Mouse (Mus musculus): ENCODE results near the gene Rbbp4. TPM values are rescaled to one million over a fixed set of nuclear protein-coding genes. Genes with fewer than 3 reads are reported as not detected.

Rbbp4 gene
- total and polyA plus RNA-seq, 3 experiments, result 50.9 to 127 TPM; not detected in 1

DNA sequence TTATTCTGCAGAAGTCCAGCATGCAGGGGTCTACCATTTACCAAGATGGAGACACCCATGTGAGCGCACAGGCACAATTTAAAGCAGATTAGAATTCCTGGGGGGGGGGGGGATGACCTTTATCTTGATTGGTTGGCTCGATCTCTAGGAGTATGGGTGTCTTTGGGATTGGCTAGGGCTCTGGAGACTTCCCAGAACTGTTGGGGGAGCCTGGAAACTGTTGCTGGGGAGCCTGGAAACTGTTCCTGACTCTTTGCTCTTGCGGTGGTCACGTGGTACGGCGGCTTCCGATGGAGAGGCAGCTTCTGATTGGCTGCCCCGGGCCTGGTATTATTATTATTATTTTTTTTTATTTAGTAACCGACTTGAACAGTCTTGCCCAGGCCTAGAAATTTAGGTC is 46.9 kb upstream of the Rbbp4 start:
- Histone ChIP-seq H3K4me1 (ENCODE audit: control insufficient read depth in 1 of 2, insufficient read depth in 2 of 2, low read length in 2 of 2) (peaks cover 2 to 24% of the 10 kb centered on the region in 2 experiments; a peak in 3 of 4 replicates), H3K9ac (ENCODE audit: control insufficient read depth, low read depth, low read length, poor library complexity, severe bottlenecking) (no peak overlapping the region)
- TF ChIP-seq E2F4 (IDR thresholded peaks at IDR 0.05; ENCODE audit: borderline replicate concordance, low read depth, low read length) (no peak), USF1 (IDR thresholded peaks at IDR 0.05; ENCODE audit: low read depth, low read length) (peak; percentile 32; the same call in 1 of the 2 replicates), CHD2 (IDR thresholded peaks at IDR 0.05; ENCODE audit: low read length) (no peak)

DNA sequence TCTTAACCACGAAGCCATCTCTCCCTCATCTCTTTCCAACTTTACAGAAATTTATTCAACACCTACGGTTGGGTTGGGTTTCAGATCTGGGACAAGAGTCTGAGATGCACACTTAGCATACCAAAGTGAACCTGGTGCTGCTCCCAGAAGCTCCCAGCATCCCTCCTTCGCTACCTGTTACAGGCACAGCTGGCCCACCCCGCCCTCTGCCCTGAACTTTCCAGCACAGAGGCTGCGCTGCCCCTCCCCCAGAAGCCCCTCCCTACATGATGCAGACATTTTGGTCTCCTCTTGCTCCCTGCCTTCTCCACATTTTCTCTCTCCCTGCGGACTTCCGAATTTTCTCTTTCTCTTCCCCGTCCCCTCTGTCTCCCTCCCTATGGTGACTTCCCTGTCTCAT is 46.0 kb upstream of the Rbbp4 start:
- Histone ChIP-seq H3K36me3 (ENCODE audit: control insufficient read depth in 1 of 2, insufficient read depth in 2 of 2, low read length in 2 of 2) (peaks cover 0 to 5% of the 10 kb centered on the region in 2 experiments; a peak in 2 of 4 replicates), H3K27ac (ENCODE audit: control insufficient read depth, low read depth, low read length) (no peak overlapping the region), H3K4me3 (ENCODE audit: control insufficient read depth in 1 of 2, insufficient read depth in 1 of 2, low read depth in 2 of 2, low read length in 2 of 2) (no peak overlapping the region), H3K9ac (ENCODE audit: control insufficient read depth, low read depth, low read length, poor library complexity, severe bottlenecking) (no peak overlapping the region), H3K9me3 (replicated peaks; ENCODE audit: insufficient read depth, low read length) (no peaks in the 10 kb centered on the region), H3K4me1 (ENCODE audit: control insufficient read depth in 1 of 2, insufficient read depth in 2 of 2, low read length in 2 of 2) (peaks cover 2 to 17% of the 10 kb centered on the region in 2 experiments; a peak in 3 of 4 replicates), H3K79me2 (ENCODE audit: control insufficient read depth, insufficient read depth, low read length, poor library complexity) (no peaks in the 10 kb centered on the region; the same call in 1 of the 2 replicates), H3K27me3 (ENCODE audit: control insufficient read depth in 1 of 2, insufficient read depth in 2 of 2, low read length in 2 of 2) (peaks cover 0 to 3% of the 10 kb centered on the region in 2 experiments; a peak in 2 of 4 replicates)
- DNase-seq (ENCODE audit: low read depth, low spot score), result no peak
- TF ChIP-seq HCFC1 (IDR thresholded peaks at IDR 0.05; ENCODE audit: low read depth, low read length), result no peak
- TF ChIP-seq CHD2 (IDR thresholded peaks at IDR 0.05; ENCODE audit: low read length), result no peak
- no peak for TF ChIP-seq CTCF (IDR thresholded peaks at IDR 0.05 in 2 of 3, conservative IDR thresholded peaks at IDR 0.05 in 1 of 3; ENCODE audit: control insufficient read depth in 1 of 3, insufficient read depth in 1 of 3, low read depth in 2 of 3, low read length in 3 of 3, poor library complexity in 1 of 3, severe bottlenecking in 1 of 3)

More for the DNA sequence above, 46.9 kb upstream of the Rbbp4 start:
- Histone ChIP-seq H3K79me2 (ENCODE audit: control insufficient read depth, insufficient read depth, low read length, poor library complexity) (no peaks in the 10 kb centered on the region; the same call in 1 of the 2 replicates), H3K27me3 (ENCODE audit: control insufficient read depth in 1 of 2, insufficient read depth in 2 of 2, low read length in 2 of 2) (peaks cover 0 to 2% of the 10 kb centered on the region in 2 experiments; a peak in 1 of 4 replicates), H3K36me3 (ENCODE audit: control insufficient read depth in 1 of 2, insufficient read depth in 2 of 2, low read length in 2 of 2) (peaks cover 0 to 9% of the 10 kb centered on the region in 2 experiments; a peak in 2 of 4 replicates), H3K9me3 (replicated peaks; ENCODE audit: insufficient read depth, low read length) (no peaks in the 10 kb centered on the region), H3K4me3 (ENCODE audit: control insufficient read depth in 1 of 2, insufficient read depth in 1 of 2, low read depth in 2 of 2, low read length in 2 of 2) (no peak overlapping the region), H3K27ac (ENCODE audit: control insufficient read depth, low read depth, low read length) (no peak overlapping the region)
- no peak for DNase-seq (ENCODE audit: low read depth, low spot score)

DNA sequence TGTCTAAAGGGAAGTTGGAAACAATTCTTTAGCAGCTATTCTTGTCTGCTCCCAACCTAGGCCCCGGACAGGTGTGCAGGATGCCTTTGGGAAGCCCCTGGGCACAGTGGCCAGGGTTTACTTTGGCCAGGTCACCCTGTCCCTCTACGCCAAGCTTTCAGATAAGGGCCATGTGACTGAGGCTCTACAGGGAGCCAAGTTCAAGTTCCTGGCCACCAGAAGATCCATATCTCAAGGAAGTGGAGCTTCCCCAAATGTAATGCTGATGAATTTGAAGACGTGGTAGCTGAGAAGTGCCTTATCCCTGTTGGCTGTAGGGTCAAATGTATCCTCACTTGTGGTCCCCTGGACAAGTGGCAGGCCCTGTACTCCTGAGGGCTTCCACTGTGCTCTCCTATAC is 44.6 kb upstream of the Rbbp4 start:
- Histone ChIP-seq H3K9ac (ENCODE audit: control insufficient read depth, low read depth, low read length, poor library complexity, severe bottlenecking) (no peak overlapping the region), H3K27me3 (ENCODE audit: control insufficient read depth in 1 of 2, insufficient read depth in 2 of 2, low read length in 2 of 2) (peaks cover 0 to 3% of the 10 kb centered on the region in 2 experiments; a peak in 2 of 4 replicates), H3K36me3 (ENCODE audit: control insufficient read depth in 1 of 2, insufficient read depth in 2 of 2, low read length in 2 of 2) (peaks cover 0 to 5% of the 10 kb centered on the region in 2 experiments; a peak in 2 of 4 replicates), H3K4me1 (ENCODE audit: control insufficient read depth in 1 of 2, insufficient read depth in 2 of 2, low read length in 2 of 2) (peaks cover 2 to 14% of the 10 kb centered on the region in 2 experiments; a peak in 3 of 4 replicates), H3K9me3 (replicated peaks; ENCODE audit: insufficient read depth, low read length) (no peaks in the 10 kb centered on the region), H3K79me2 (ENCODE audit: control insufficient read depth, insufficient read depth, low read length, poor library complexity) (no peaks in the 10 kb centered on the region; the same call in 1 of the 2 replicates), H3K27ac (ENCODE audit: control insufficient read depth, low read depth, low read length) (0 out of 2 replicates have a peak overlapping the region, but pooled peaks have one; percentile 17), H3K4me3 (ENCODE audit: control insufficient read depth in 1 of 2, insufficient read depth in 1 of 2, low read depth in 2 of 2, low read length in 2 of 2) (no peak overlapping the region)
- TF ChIP-seq ZKSCAN1 (IDR thresholded peaks at IDR 0.05; ENCODE audit: low read depth, low read length) (no peak), ELF1 (IDR thresholded peaks at IDR 0.05; ENCODE audit: low read depth, low read length) (0 out of 2 replicates have a peak, but pooled peaks have one; percentile 35), MXI1 (IDR thresholded peaks at IDR 0.05; ENCODE audit: low read depth, low read length) (peak; percentile 47), RAD21 (IDR thresholded peaks at IDR 0.05; ENCODE audit: low read depth, low read length) (no peak), E2F4 (IDR thresholded peaks at IDR 0.05; ENCODE audit: borderline replicate concordance, low read depth, low read length) (no peak), MAX (IDR thresholded peaks at IDR 0.05; ENCODE audit: low read length) (peak; percentile 49; the same call in 1 of the 2 replicates), MYC (IDR thresholded peaks at IDR 0.05; ENCODE audit: low read depth, low read length) (peak; percentile 49; the same call in 1 of the 2 replicates), USF1 (IDR thresholded peaks at IDR 0.05; ENCODE audit: low read depth, low read length) (peak; percentile 90), POLR2A (IDR thresholded peaks at IDR 0.05; ENCODE audit: control insufficient read depth in 1 of 2, insufficient read depth in 1 of 2, low read depth in 1 of 2, low read length in 2 of 2, poor library complexity in 1 of 2) (no peak), USF2 (IDR thresholded peaks at IDR 0.05; ENCODE audit: borderline replicate concordance in 1 of 2, insufficient read depth in 1 of 2, low read depth in 1 of 2, low read length in 2 of 2) (0 out of 4 replicates have a peak, but pooled peaks of 1 of the 2 experiments have one; percentile 48), GATA1 (IDR thresholded peaks at IDR 0.05; ENCODE audit: low read depth, low read length) (peak; percentile 82), HCFC1 (IDR thresholded peaks at IDR 0.05; ENCODE audit: low read depth, low read length) (no peak), ETS1 (IDR thresholded peaks at IDR 0.05; ENCODE audit: low read depth, low read length) (peak; percentile 43; the same call in 1 of the 2 replicates), SIN3A (IDR thresholded peaks at IDR 0.05; ENCODE audit: low read length) (no peak)
- DNase-seq (ENCODE audit: low read depth, low spot score), result peak; percentile 58

Data from MEL (cell line).